Mouse (Mus musculus): Measurements from ENCODE around the gene Gm42420. TPM values are rescaled to one million over a fixed set of nuclear protein-coding genes. Genes with fewer than 3 reads are reported as not detected.

Gm42420 gene
- polyA plus RNA-seq, 1 experiment from 2014 or later: 2.3 TPM

- peak; percentile 85 for DNase-seq (ENCODE audit: low spot score)
These were observed 11.6 kb upstream of the Gm42420 start, which contains the start of gene Adck2 for GRCm38 (mm10) chr6:39573791-39574554. Gene Adck2, plus strand, starts transcription at chr6:39573873.

- no peak for DNase-seq (ENCODE audit: low spot score)
These were observed 11.0 kb upstream of the Gm42420 start for GRCm38 (mm10) chr6:39574555-39574869.

- no peak for DNase-seq (ENCODE audit: low spot score)
These were observed 10.6 kb upstream of the Gm42420 start for GRCm38 (mm10) chr6:39574951-39575350.

DNA sequence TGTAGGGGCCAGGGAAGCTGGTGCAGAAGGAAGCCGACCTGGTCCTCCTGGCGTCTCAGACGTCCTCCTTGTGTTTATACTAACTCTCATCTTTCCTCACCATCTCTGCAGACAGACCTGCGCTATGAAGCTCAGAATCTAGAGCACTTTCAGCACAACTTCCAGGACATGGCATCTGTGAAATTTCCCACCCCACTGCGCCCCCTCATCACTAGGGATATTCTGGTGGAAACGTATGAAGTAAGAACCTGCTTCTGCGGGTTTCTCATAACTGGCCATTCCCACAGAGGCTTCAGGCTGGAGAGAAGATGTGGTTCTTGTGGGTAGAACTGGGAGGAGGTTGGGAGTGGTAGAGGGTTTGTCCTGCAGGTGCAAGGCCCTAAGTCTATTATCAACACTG is 6.0 kb upstream of the Gm42420 start:
- DNase-seq (ENCODE audit: low spot score): no peak

GRCm38 (mm10) chr6:39580558-39580957 is 5.0 kb upstream of the Gm42420 start:
- no peak for DNase-seq (ENCODE audit: low spot score)

GRCm38 (mm10) chr6:39581087-39581784 is 4.3 kb upstream of the Gm42420 start:
- no peak for DNase-seq (ENCODE audit: low spot score)

GRCm38 (mm10) chr6:39591481-39591880 is 5.9 kb downstream of the Gm42420 start:
- DNase-seq (ENCODE audit: low spot score): no peak

GRCm38 (mm10) chr6:39592401-39593214 is 7.1 kb downstream of the Gm42420 start, which contains the start of gene Ndufb2:
Gene Ndufb2, plus strand, starts transcription at chr6:39592574.
- peak; percentile 93 for DNase-seq (ENCODE audit: low spot score)

- DNase-seq (ENCODE audit: low spot score): no peak
These were observed 15.3 kb downstream of the Gm42420 start for GRCm38 (mm10) chr6:39600851-39601250.

DNA sequence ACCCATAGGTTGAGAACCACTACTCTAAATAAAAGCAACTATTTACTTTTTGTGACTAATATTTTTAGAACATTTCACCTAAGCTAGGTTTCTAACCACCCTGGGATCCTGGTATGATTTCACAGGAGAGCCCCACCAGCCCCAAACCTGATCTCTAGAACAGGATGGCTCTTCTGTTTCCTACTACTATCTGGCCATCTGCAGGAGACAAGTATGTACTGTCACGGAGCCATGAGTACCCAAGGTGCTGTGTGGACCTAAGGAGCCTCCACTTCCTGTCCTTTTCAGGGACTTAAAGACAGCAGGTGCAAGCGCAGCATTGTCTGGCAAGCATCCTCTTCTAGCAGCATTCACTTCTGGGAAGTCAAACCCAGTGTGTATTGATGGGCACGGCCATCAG is 16.3 kb downstream of the Gm42420 start:
- peak; percentile 10 for DNase-seq (ENCODE audit: low spot score)

- DNase-seq (ENCODE audit: low spot score): no peak
These were observed 19.0 kb downstream of the Gm42420 start for GRCm38 (mm10) chr6:39604565-39604964.

GRCm38 (mm10) chr6:39606056-39606455 is 20.5 kb downstream of the Gm42420 start:
- DNase-seq (ENCODE audit: low spot score): no peak

DNA sequence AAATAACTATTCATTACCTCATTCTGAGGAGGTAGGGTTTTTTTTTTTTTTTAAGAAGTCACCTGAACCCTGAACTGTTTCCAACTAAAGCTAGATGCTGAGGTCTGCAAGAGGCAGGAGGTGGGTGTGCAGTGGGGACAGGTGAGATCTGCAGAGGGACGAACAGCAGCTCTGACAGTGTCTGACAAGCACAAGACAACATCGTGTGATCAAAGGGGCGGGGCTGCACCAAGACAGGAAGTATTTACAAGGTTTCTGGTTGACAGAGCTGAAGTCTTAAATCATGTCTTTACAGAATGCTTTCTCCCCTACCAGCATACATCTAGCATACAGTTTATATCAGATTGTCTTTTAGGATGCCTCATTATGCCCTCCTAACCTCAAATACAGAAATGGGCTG is 21.3 kb downstream of the Gm42420 start:
- DNase-seq (ENCODE audit: low spot score): peak; percentile 28

DNA sequence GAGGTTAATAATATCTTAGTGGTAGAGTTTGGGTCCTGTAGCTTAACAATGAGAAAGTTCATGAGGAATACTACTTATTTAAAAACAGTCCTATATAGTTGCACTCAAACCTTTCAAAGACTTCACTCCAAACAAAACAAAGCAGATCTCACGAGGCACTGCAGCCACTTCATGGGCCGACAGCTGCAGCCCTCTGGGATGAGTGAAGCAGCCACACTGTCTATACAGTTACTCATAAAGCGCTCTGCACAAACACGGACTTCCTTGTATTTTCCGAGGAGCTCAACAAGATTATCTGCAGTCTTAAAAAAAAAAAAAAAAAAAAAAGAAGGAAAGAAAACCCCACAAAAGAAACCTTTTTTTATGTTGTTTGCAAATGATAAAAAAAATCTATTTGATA is 21.8 kb downstream of the Gm42420 start:
- DNase-seq (ENCODE audit: low spot score): no peak

DNA sequence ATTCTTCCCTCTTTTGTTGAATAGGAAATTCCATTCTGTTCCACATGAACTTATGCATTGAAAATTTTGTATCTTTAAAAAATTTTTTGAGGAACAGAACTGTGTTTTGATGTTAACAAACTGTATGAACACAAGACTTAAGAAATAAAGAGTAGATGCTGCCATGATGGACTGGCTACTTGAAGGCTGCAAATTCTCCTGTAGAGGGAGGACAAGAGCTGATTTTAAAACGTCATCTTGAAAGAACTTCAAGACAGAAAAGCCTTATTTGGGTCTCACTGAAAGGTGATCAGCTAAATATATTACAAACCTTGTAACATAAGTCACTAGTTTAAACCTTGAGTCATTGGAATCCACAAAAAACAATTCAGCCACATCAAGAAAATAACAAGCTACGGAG is 24.7 kb downstream of the Gm42420 start:
- DNase-seq (ENCODE audit: low spot score): no peak

GRCm38 (mm10) chr6:39611296-39611695 is 25.7 kb downstream of the Gm42420 start:
- DNase-seq (ENCODE audit: low spot score): no peak

Other genes with a start within 250 kb of the Gm42420 start
- gene Slc37a3, start 208.1 kb upstream of the Gm42420 start, polyA plus RNA-seq (2015; fragmentation: Nextera tagmentation; extraction: Ambion mirVana): 26.4 and 32.1 TPM in 2 replicates
- gene Rab19, start 204.6 kb upstream of the Gm42420 start, polyA plus RNA-seq (2015; fragmentation: Nextera tagmentation; extraction: Ambion mirVana): 22.3 and 24.9 TPM in 2 replicates
- 80.3 and 91.5 TPM in 2 replicates for gene Mkrn1, start 165.3 kb upstream of the Gm42420 start, polyA plus RNA-seq (2015; fragmentation: Nextera tagmentation; extraction: Ambion mirVana)
- 2.1 and 2.6 TPM in 2 replicates for gene Dennd2a, start 27.9 kb upstream of the Gm42420 start, polyA plus RNA-seq (2015; fragmentation: Nextera tagmentation; extraction: Ambion mirVana)
- 27.9 and 29.0 TPM in 2 replicates for gene Adck2, start 11.9 kb upstream of the Gm42420 start, polyA plus RNA-seq (2015; fragmentation: Nextera tagmentation; extraction: Ambion mirVana)
- gene Ndufb2, start 6.8 kb downstream of the Gm42420 start, polyA plus RNA-seq (2015; fragmentation: Nextera tagmentation; extraction: Ambion mirVana): 335 and 367 TPM in 2 replicates
- 5.3 and 7.1 TPM in 2 replicates for gene Braf, start 139.7 kb downstream of the Gm42420 start, polyA plus RNA-seq (2015; fragmentation: Nextera tagmentation; extraction: Ambion mirVana)
- 263 and 278 TPM in 2 replicates for gene Mrps33, start 225.2 kb downstream of the Gm42420 start, polyA plus RNA-seq (2015; fragmentation: Nextera tagmentation; extraction: Ambion mirVana)